Mouse (Mus musculus) kidney, embryonic 16.5 days (tissue): ENCODE measurements around the gene Cgas. TPM values are rescaled to one million over a fixed set of nuclear protein-coding genes. Genes with fewer than 3 reads are reported as not detected.
A peak's percentile ranks its signal among the peaks of the same experiment; 100 is the strongest.
"Not testable (repeated sequence)": the region's sequence is repeated elsewhere in the genome, so short reads cannot be mapped to it uniquely, and the experiment has no call there.

Source experiments
- ATAC-seq: fragments of 200-750 bp; cut with Nextera tagmentation; 2 replicates; pipeline ENCODE4 v1.8.0; 2017; ENCODE audit warnings: moderate TSS enrichment; ENCODE audit not compliant: low FRiP score, low TSS enrichment
- H3K27ac ChIP-seq: fragments of 300-500 bp; sonication (generic); 2 replicates; pipeline ENCODE4 v1.5.1; 2014; ENCODE audit warnings: low read length
- H3K27me3 ChIP-seq: fragments of 300-500 bp; sonication (generic); 2 replicates; pipeline ENCODE4 v1.6.1; 2014; ENCODE audit warnings: low read length, control low read depth, mixed read lengths; ENCODE audit not compliant: insufficient read depth
- H3K36me3 ChIP-seq: fragments of 300-500 bp; sonication (generic); 2 replicates; pipeline ENCODE4 v1.6.1; 2014; ENCODE audit warnings: low read length, control low read depth, mixed read lengths; ENCODE audit not compliant: insufficient read depth
- H3K4me1 ChIP-seq: fragments of 300-500 bp; sonication (generic); 2 replicates; pipeline ENCODE4 v1.6.1; 2014; ENCODE audit warnings: low read length, control low read depth, mixed read lengths; ENCODE audit not compliant: insufficient read depth
- H3K4me2 ChIP-seq: fragments of 300-500 bp; sonication (generic); replicated peaks from 2 replicates; pipeline ENCODE4 v1.6.1; 2014; ENCODE audit warnings: low read depth, low read length
- H3K4me3 ChIP-seq: fragments of 300-500 bp; sonication (generic); 2 replicates; pipeline ENCODE4 v1.5.1; 2014; ENCODE audit warnings: mild to moderate bottlenecking, low read length
- H3K9ac ChIP-seq: fragments of 300-500 bp; sonication (generic); replicated peaks from 2 replicates; pipeline ENCODE4 v1.6.1; 2014; ENCODE audit warnings: low read length
- H3K9me3 ChIP-seq: fragments of 300-500 bp; sonication (generic); 2 replicates; pipeline ENCODE4 v1.6.1; 2016; ENCODE audit warnings: low read length, control low read depth
- WGBS: fragments of 180-500 bp; shearing (Covaris S2); extraction: QIAGEN DNeasy Blood & Tissue Kit; methylation state at CpG from one replicate; pipeline ENCODE4 v1.1.7; 2014; 5-methylcytosine and 5-hydroxymethylcytosine counted together
- polyA plus RNA-seq: library from polyadenylated mRNA; unstranded; fragments of >200 nt; fragmentation: Nextera tagmentation; extraction: Ambion mirVana; gene quantifications from 2 replicates; pipeline ENCODE4 v1.2.1, GENCODE M21; 2015

Cgas gene
- polyA plus RNA-seq = 2.1 and 2.8 TPM in 2 replicates

DNA sequence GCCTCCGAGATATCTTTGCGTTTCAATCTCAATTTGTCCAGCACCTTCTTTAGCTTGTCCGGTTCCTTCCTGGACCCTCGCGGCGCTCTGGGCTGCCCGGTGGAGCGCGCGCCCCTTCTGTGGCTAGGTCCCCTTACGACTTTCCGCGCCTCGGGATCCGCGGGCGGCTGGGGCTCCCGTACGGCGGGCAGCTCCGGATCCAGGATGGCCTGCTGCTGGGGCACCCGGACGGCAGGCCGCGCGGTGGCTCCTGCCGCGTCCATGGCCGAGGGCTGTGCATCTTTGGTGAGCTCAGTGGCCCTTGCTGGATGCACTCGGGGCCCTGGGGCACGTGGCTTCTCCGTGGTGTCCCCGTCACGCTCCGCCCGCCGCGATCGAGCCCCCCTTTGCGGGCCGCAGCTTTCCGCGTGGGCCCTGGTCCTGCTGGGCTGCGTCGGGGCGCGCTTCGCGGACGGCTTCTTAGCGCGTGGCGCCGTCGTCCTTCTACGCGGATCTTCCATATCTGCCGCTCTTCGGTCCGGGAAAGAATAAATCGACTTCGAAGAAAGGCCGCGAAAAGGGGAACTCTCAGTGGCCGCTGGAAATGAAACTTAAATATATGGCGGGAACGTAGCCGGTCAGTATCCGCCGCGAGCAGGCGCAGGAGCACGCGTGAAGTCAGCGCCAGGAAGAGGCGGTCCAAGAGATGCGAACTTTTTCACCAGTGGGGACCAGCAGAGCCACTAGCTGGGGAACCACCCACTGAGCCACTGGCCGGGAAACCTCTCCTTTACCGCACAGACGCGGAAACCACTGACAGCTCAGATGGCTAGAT is at the start of gene Cgas:
Cgas (minus strand) TSS at position 659 of the 814 bp plus-strand sequence.
- Histone ChIP-seq H3K9ac (peak within 1 kb of the TSS; percentile 76), H3K4me3 (peak within 1 kb of the TSS; percentile 61), H3K4me2 (peak within 1 kb of the TSS; percentile 92), H3K9me3 (no peaks in the 10 kb centered on the region), H3K4me1 (peaks cover 16% of the 10 kb centered on the region), H3K27ac (no peak within 1 kb of the TSS), H3K36me3 (no peaks in the 10 kb centered on the region), H3K27me3 (peaks cover 59% of the 10 kb centered on the region)
- WGBS = under 1% methylated on average over 81 of the region's 81 CpGs
- ATAC-seq = peak; percentile 64

- no peak overlapping the region for H3K27ac ChIP-seq
- H3K4me3 ChIP-seq = no peak overlapping the region
- 85% methylated on average over 3 of the region's 3 CpGs for WGBS
- H3K36me3 ChIP-seq = no peaks in the 10 kb centered on the region
- H3K4me1 ChIP-seq = no peaks in the 10 kb centered on the region
- no peaks in the 10 kb centered on the region for H3K9me3 ChIP-seq
- no peak for ATAC-seq
- no peak overlapping the region for H3K9ac ChIP-seq
- H3K27me3 ChIP-seq = no peaks in the 10 kb centered on the region
- no peak overlapping the region for H3K4me2 ChIP-seq
Measured at GRCm38 (mm10) chr9:78492254-78492653, 49.2 kb upstream of the Cgas start.

- Histone ChIP-seq H3K9ac (no peak overlapping the region), H3K27ac (no peak overlapping the region), H3K27me3 (no peaks in the 10 kb centered on the region), H3K4me3 (no peak overlapping the region), H3K4me2 (no peak overlapping the region), H3K9me3 (no peaks in the 10 kb centered on the region), H3K36me3 (no peaks in the 10 kb centered on the region), H3K4me1 (no peaks in the 10 kb centered on the region)
- no peak for ATAC-seq
- 80% methylated on average over 3 of the region's 3 CpGs for WGBS
Measured at GRCm38 (mm10) chr9:78491169-78491568, 48.1 kb upstream of the Cgas start.

DNA sequence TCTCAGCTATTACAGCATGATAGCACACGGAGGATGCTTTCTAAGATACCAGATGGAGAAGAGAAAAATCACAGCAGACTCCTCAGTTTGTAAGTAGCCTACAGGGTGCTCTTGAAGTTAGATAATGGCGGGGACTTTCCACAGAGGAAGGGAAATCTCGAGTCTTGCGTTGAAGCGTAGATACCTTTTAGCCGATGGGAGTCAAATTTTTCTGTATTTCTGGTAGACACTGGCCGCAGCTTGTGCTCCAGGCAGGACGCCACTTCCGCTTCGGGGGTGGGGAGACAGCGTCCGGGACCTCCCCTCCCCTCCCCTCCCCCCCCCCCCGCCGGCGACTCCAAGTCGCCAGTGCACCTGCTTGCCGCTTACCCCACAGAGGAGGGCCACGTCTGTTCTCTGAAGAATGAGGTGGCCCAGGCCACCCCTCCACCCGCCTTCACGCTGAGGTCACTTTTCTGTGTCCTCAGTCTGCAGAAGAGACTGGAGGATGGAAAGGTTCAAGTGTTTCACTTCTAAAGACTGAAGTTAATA is 45.9 kb upstream of the Cgas start, which contains the start of gene Eef1a1:
Eef1a1 (minus strand) TSS at position 262 of the 531 bp plus-strand sequence.
- Histone ChIP-seq H3K4me1 (no peaks in the 10 kb centered on the region), H3K27me3 (no peaks in the 10 kb centered on the region), H3K36me3 (no peaks in the 10 kb centered on the region), H3K4me2 (peak within 1 kb of the TSS; percentile 72), H3K9me3 (no peaks in the 10 kb centered on the region), H3K9ac (peak within 1 kb of the TSS; percentile 79), H3K27ac (peak within 1 kb of the TSS; percentile 73), H3K4me3 (peak within 1 kb of the TSS; percentile 54)
- peak; percentile 78 for ATAC-seq
- under 1% methylated on average over 17 of the region's 20 CpGs for WGBS

GRCm38 (mm10) chr9:78488021-78488420 is 45.0 kb upstream of the Cgas start:
- not testable (repeated sequence) for H3K27me3 ChIP-seq, H3K9ac ChIP-seq, H3K4me2 ChIP-seq, H3K4me1 ChIP-seq, H3K4me3 ChIP-seq, H3K27ac ChIP-seq, H3K36me3 ChIP-seq, H3K9me3 ChIP-seq, ATAC-seq
- WGBS = 86% methylated on average over 5 of the region's 5 CpGs

- H3K4me1 ChIP-seq = peaks cover 6% of the 10 kb centered on the region; the same call in 1 of the 2 replicates
- no peak overlapping the region for H3K4me3 ChIP-seq
- no peak for ATAC-seq
- no peaks in the 10 kb centered on the region for H3K9me3 ChIP-seq
- WGBS = 73% methylated on average over 3 of the region's 3 CpGs
- H3K4me2 ChIP-seq = no peak overlapping the region
- no peak overlapping the region for H3K9ac ChIP-seq
- H3K27ac ChIP-seq = no peak overlapping the region
- no peaks in the 10 kb centered on the region for H3K27me3 ChIP-seq
- H3K36me3 ChIP-seq = peaks cover 4% of the 10 kb centered on the region; the same call in 1 of the 2 replicates
Measured at GRCm38 (mm10) chr9:78484660-78485059, 41.6 kb upstream of the Cgas start.

- Histone ChIP-seq H3K4me1 (peaks cover 22% of the 10 kb centered on the region), H3K27me3 (no peaks in the 10 kb centered on the region), H3K4me2 (peak overlapping the region; percentile 60), H3K27ac (peak overlapping the region; percentile 100), H3K4me3 (peak overlapping the region; percentile 72), H3K9me3 (no peaks in the 10 kb centered on the region), H3K9ac (peak overlapping the region; percentile 91), H3K36me3 (peaks cover 24% of the 10 kb centered on the region)
- no peak for ATAC-seq
- WGBS = 12% methylated on average over 3 of the region's 3 CpGs
Measured at GRCm38 (mm10) chr9:78482386-78482785, 39.3 kb upstream of the Cgas start.

DNA sequence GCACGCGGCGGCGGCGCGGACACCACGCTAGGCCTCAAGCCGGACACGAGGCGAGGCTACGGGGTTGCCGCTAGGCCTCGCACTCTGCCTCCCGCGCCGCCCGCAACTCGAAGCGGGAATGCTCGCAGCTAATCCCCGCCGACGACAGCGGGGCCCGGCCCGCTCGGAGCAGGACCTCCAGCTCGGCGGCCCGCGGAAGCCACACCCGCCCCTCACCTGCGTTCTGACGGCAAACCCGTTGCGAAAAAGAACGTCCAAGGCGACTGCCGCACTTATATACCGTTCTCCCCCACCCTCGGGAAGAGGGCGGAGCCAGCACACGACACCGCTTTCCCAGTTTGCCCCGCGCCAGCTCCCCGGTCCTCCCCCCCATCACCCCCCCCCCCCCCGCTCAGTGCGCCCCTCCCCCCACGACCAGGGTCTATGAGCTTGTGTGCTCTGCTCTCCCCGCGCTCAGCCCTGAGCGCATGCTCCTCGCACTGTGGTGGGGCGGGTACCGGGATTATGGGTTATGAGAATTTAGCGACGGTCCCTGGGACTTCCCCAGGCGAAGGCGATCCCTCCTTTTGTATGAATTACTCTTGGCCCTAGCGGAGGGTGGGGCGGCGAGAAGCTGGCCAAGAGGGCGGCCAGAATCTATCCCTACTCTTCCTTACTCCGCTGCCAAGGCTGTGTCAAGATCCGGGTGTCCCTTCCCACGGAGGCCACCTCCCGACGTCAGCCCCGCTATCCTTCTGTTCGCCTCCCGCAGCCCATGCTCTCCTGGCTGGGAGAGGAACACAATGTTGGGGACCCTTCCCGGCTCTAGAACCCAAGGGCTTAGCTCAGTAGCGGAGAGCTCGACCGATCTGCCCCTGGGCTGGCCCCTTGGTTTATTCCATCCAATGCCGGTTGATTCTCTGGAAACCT is 38.6 kb upstream of the Cgas start:
- Histone ChIP-seq H3K4me1 (peaks cover 22% of the 10 kb centered on the region), H3K9me3 (no peaks in the 10 kb centered on the region), H3K4me2 (peak overlapping the region; percentile 64), H3K36me3 (peaks cover 31% of the 10 kb centered on the region), H3K27me3 (no peaks in the 10 kb centered on the region), H3K4me3 (peak overlapping the region; percentile 100), H3K9ac (peak overlapping the region; percentile 99), H3K27ac (peak overlapping the region; percentile 100)
- ATAC-seq = peak; percentile 99
- WGBS = under 1% methylated on average over 70 of the region's 77 CpGs

DNA sequence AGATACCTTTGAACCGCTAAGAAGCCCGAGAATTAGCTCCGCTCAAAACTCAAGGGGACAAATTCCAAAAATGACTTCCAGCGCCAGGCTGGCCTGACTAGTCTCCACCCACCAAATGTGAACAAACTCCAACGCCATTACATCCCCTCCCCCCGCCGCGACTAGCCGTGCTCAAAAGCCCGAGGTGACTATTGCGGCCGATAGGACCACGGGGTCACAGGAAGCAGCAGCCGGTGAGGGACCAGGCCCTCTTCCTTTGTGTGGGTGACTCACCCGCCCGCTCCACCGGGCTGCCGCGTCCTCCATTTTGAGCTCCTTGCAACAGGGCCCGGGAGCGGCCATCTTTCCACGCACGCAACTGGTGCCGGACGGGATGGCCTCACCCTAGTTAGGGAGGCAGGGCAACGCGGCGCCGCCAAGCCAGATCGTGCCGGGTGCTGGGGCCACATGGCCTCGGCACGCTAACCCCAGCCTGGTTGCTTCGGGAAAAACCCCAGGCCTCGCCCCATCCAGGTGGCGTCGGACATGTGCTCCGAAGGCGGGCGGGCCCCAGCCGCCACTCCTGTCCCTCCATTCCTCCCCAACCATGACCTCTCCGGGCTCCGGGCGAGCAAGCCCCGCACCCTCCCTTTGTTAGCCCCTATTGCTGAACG is 37.8 kb upstream of the Cgas start:
- H3K4me2 ChIP-seq = peak overlapping the region; percentile 64
- WGBS = under 1% methylated on average over 46 of the region's 46 CpGs

More for the DNA sequence above, 37.8 kb upstream of the Cgas start:
- H3K4me1 ChIP-seq = peaks cover 22% of the 10 kb centered on the region
- ATAC-seq = peak; percentile 11
- H3K9ac ChIP-seq = peak overlapping the region; percentile 99
- peaks cover 37% of the 10 kb centered on the region for H3K36me3 ChIP-seq
- H3K27ac ChIP-seq = peak overlapping the region; percentile 100
- H3K9me3 ChIP-seq = no peaks in the 10 kb centered on the region
- no peaks in the 10 kb centered on the region for H3K27me3 ChIP-seq
- H3K4me3 ChIP-seq = peak overlapping the region; percentile 100
